Mouse (Mus musculus): ENCODE measurements around the gene Ptprn2.

- TF ChIP-seq CTCF (IDR thresholded peaks at IDR 0.05; ENCODE audit: borderline replicate concordance, control insufficient read depth, extremely low read depth, insufficient read depth, low read length, poor library complexity) (no peak), POLR2A (IDR thresholded peaks at IDR 0.05; ENCODE audit: control insufficient read depth, extremely low read depth, insufficient read depth, low read length, poor library complexity) (no peak)
Measured at GRCm38 (mm10) chr12:116785731-116786130, 300.2 kb downstream of the Ptprn2 start.
